ENCODE assay signal across 8 mouse cellular contexts in the genomic region with DNA sequence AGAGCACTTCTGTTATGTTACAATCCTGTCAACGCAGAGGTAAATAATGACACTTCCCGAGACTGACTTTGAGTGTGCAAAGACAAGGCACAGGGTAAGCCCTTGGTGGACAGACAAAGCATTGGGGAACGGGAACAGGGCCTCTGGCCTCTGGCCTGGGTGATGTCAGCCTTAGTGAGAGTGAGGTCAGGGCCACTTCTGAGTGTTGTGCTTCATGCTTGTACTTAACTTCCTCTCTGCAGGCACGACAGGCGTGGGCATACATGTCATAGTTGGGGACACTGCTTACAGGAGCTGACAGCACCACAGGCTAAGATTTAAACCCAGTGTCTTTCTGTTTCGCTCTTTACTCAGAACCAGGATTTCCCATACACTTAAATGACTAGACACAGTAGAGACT. TPM values are rescaled to one million over a fixed set of nuclear protein-coding genes. Genes with fewer than 3 reads are reported as not detected.
DNase-seq lines count a peak whose midpoint lies in the region; ATAC-seq and TF ChIP-seq lines count a peak whose summit lies in the region.

No protein-coding gene starts in this region.

- H3K4me3 ChIP-seq in cortical plate, adult 2 months (ENCODE audit: insufficient read depth, low read length): no peak overlapping the region
- H3K4me3 ChIP-seq in hindbrain, embryonic 12.5 days: 0 out of 2 replicates have a peak overlapping the region, but pooled peaks have one; percentile 7
- H3K4me3 ChIP-seq in stomach, postnatal 0 days (ENCODE audit: low read depth, low read length): no peak overlapping the region

- no peak for TF ChIP-seq POLR2A in cortical plate, adult 2 months (IDR thresholded peaks at IDR 0.05; ENCODE audit: extremely low read depth, insufficient read depth, low read length)

- H3K36me3 ChIP-seq in hindbrain, embryonic 12.5 days: peaks cover 31% of the 10 kb centered on the region
- no peaks in the 10 kb centered on the region for H3K36me3 ChIP-seq in stomach, postnatal 0 days (ENCODE audit: control insufficient read depth, insufficient read depth, low read length)

- no peak for TF ChIP-seq CTCF in cortical plate, adult 2 months (IDR thresholded peaks at IDR 0.05; ENCODE audit: extremely low read depth, insufficient read depth, low read length)
- TF ChIP-seq CTCF in stomach, postnatal 0 days (IDR thresholded peaks at IDR 0.05; ENCODE audit: low read depth): no peak

- TF ChIP-seq EP300 in stomach, postnatal 0 days (optimal IDR thresholded peaks at IDR 0.05): no peak

- peak; percentile 48 to 56 for DNase-seq in heart, adult 18-20 months
- no peak for DNase-seq in heart, adult 8-10 months (ENCODE audit: low spot score)
- peak; percentile 80 for DNase-seq in lung, postnatal 36 days
- DNase-seq in stomach, postnatal 0 days (ENCODE audit: low spot score): no peak
- no peak for DNase-seq in cerebellum, adult 11 months
- no peak for DNase-seq in left cerebral cortex, adult 8-10 months (ENCODE audit: low spot score in 2 of 2)

- H3K9me3 ChIP-seq in hindbrain, embryonic 12.5 days (replicated peaks): no peaks in the 10 kb centered on the region
- H3K9me3 ChIP-seq in stomach, postnatal 0 days (ENCODE audit: control insufficient read depth, low read length): no peaks in the 10 kb centered on the region

- H3K27ac ChIP-seq in cortical plate, adult 2 months (ENCODE audit: insufficient read depth, low read length): peak overlapping the region; percentile 49
- peak overlapping the region; percentile 83 for H3K27ac ChIP-seq in hindbrain, embryonic 12.5 days
- H3K27ac ChIP-seq in stomach, postnatal 0 days (replicated peaks): peak overlapping the region; percentile 59

- peak overlapping the region; percentile 35 for H3K4me2 ChIP-seq in hindbrain, embryonic 12.5 days (replicated peaks)
- peak overlapping the region; percentile 32; the same call in 1 of the 2 replicates for H3K4me2 ChIP-seq in stomach, postnatal 0 days (replicated peaks; ENCODE audit: low read depth)

- peak overlapping the region; percentile 49 for H3K9ac ChIP-seq in hindbrain, embryonic 12.5 days
- no peak overlapping the region for H3K9ac ChIP-seq in stomach, postnatal 0 days (ENCODE audit: low read length)

- 35% methylated on average over 6 of the region's 6 CpGs for WGBS in hindbrain, embryonic 12.5 days
- WGBS in stomach, postnatal 0 days: 28% methylated on average over 6 of the region's 6 CpGs

- peaks cover 32% of the 10 kb centered on the region for H3K4me1 ChIP-seq in cortical plate, adult 2 months (ENCODE audit: control insufficient read depth, insufficient read depth, low read length)
- peaks cover 95% of the 10 kb centered on the region for H3K4me1 ChIP-seq in hindbrain, embryonic 12.5 days
- H3K4me1 ChIP-seq in stomach, postnatal 0 days (replicated peaks; ENCODE audit: control insufficient read depth, insufficient read depth): peaks cover 39% of the 10 kb centered on the region

- no peaks in the 10 kb centered on the region for H3K27me3 ChIP-seq in hindbrain, embryonic 12.5 days
- H3K27me3 ChIP-seq in stomach, postnatal 0 days (ENCODE audit: control insufficient read depth, insufficient read depth, low read length): no peaks in the 10 kb centered on the region

- no peak for ATAC-seq in hindbrain, embryonic 12.5 days (ENCODE audit: low FRiP score)
- ATAC-seq in stomach, postnatal 0 days (ENCODE audit: low FRiP score, low TSS enrichment): peak; percentile 53

RNA-seq across cellular contexts. Expression of gene A3galt2, which starts 21.7 kb away (rescaled TPM):
- total RNA-seq in heart, adult 18-20 months (2021): under 1 TPM; 0.13 to 0.32 TPM
- under 1 TPM in 2 of 4 experiments, not detected in 2; 0.09 to 0.11 TPM for total RNA-seq in heart, adult 8-10 months (2022)
- 0.21 and 0.35 TPM in 2 replicates for polyA plus RNA-seq in cortical plate, adult 2 months (2012; rRNA removed)
- polyA plus RNA-seq in hindbrain, embryonic 12.5 days (2016; fragmentation: Nextera tagmentation; extraction: Ambion mirVana): 0.50 and 0.79 TPM in 2 replicates
- 0.02 TPM in 1 of 2 replicates, not detected in the other for polyA plus RNA-seq in stomach, postnatal 0 days (2015; fragmentation: Nextera tagmentation; extraction: Ambion mirVana)
- total RNA-seq in left cerebral cortex, adult 8-10 months (2022): under 1 TPM; 0.09 to 0.39 (median 0.27) TPM

Comparison
In these comparisons a context has a peak if more than half of its experiments do, and no peak if none do; other contexts are left out.
1. DNase-seq: peak in heart, adult 18-20 months (2 of 2) and lung, postnatal 36 days (single experiment); none in heart, adult 8-10 months (single experiment), stomach, postnatal 0 days (single experiment), cerebellum, adult 11 months (single experiment) and left cerebral cortex, adult 8-10 months (0 of 2).
2. Peak in every context shown above with its lines, with median percentiles within 50 percentile points of each other: H3K27ac ChIP-seq.